19 mouse cellular contexts compared by ENCODE assay signal in the genomic region with DNA sequence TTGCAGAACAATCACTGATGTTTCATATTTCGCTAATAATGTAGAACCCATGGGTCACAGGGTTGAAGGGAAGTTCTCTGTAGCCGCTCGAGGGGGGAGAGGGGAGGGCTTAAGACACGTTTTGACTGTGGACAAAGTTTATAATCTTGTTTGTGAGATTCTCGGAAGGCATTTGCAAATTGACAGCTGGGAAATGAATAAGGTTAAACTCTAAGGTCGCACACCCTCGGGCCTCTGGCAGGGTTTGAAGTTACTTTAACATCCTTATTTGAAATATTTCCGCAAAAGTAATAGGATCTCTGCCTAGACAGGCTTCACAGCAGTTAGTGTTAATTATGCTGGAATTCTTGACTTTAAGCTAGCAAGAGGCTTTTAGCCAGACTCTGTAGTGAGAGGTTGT. TPM values are rescaled to one million over a fixed set of nuclear protein-coding genes. Genes with fewer than 3 reads are reported as not detected.
DNase-seq lines count a peak whose midpoint lies in the region; ATAC-seq and TF ChIP-seq lines count a peak whose summit lies in the region.
"Had no signal": no experiment of that assay in that cellular context is flagged by ENCODE, and none has a peak within 500 bp of the region (broad histone marks: within the 10 kb centered on the region; RNA-seq: fewer than 3 reads in every experiment).

No protein-coding gene starts in this region.

- no peak for ATAC-seq in embryonic facial prominence, embryonic 13.5 days (ENCODE audit: insufficient number of reproducible peaks, insufficient read depth, low FRiP score, low TSS enrichment, low read depth)
- no peak for ATAC-seq in kidney, embryonic 16.5 days (ENCODE audit: low FRiP score, low TSS enrichment)
- ATAC-seq in limb, embryonic 13.5 days (ENCODE audit: low FRiP score, low read depth) = no peak
- ATAC-seq in midbrain, postnatal 0 days (ENCODE audit: low FRiP score) = no peak
- ATAC-seq: midbrain, embryonic 16.5 days had no signal

- H3K9ac ChIP-seq in embryonic facial prominence, embryonic 13.5 days = no peak overlapping the region
- no peak overlapping the region for H3K9ac ChIP-seq in kidney, embryonic 16.5 days (replicated peaks; ENCODE audit: low read length)
- no peak overlapping the region for H3K9ac ChIP-seq in limb, embryonic 13.5 days
- no peak overlapping the region for H3K9ac ChIP-seq in midbrain, postnatal 0 days (replicated peaks; ENCODE audit: low read length, poor library complexity, severe bottlenecking)
- H3K9ac ChIP-seq: liver, embryonic 15.5 days had no signal

- H3K4me1 ChIP-seq in embryonic facial prominence, embryonic 13.5 days = peaks cover 50% of the 10 kb centered on the region
- H3K4me1 ChIP-seq in kidney, embryonic 16.5 days (ENCODE audit: insufficient read depth, low read length) = peaks cover 45% of the 10 kb centered on the region
- H3K4me1 ChIP-seq in limb, embryonic 13.5 days = peaks cover 46% of the 10 kb centered on the region
- H3K4me1 ChIP-seq in midbrain, postnatal 0 days (ENCODE audit: insufficient read depth, low read length) = no peaks in the 10 kb centered on the region; the same call in 1 of the 2 replicates

- no peak overlapping the region for H3K4me2 ChIP-seq in embryonic facial prominence, embryonic 13.5 days
- no peak overlapping the region for H3K4me2 ChIP-seq in kidney, embryonic 16.5 days (replicated peaks; ENCODE audit: low read depth, low read length)
- no peak overlapping the region for H3K4me2 ChIP-seq in limb, embryonic 13.5 days (replicated peaks)
- H3K4me2 ChIP-seq in midbrain, postnatal 0 days (ENCODE audit: low read depth, low read length, poor library complexity, severe bottlenecking) = no peak overlapping the region
- H3K4me2 ChIP-seq: liver, embryonic 15.5 days had no signal

- no peaks in the 10 kb centered on the region for H3K9me3 ChIP-seq in embryonic facial prominence, embryonic 13.5 days
- no peaks in the 10 kb centered on the region for H3K9me3 ChIP-seq in kidney, embryonic 16.5 days (ENCODE audit: low read length)
- no peaks in the 10 kb centered on the region for H3K9me3 ChIP-seq in limb, embryonic 13.5 days
- H3K9me3 ChIP-seq in midbrain, postnatal 0 days (ENCODE audit: low read length) = no peaks in the 10 kb centered on the region
- H3K9me3 ChIP-seq: liver, embryonic 15.5 days had no signal

- no peak overlapping the region for H3K4me3 ChIP-seq in embryonic facial prominence, embryonic 13.5 days
- H3K4me3 ChIP-seq in kidney, embryonic 16.5 days (ENCODE audit: low read length) = no peak overlapping the region
- H3K4me3 ChIP-seq in limb, embryonic 13.5 days = no peak overlapping the region
- H3K4me3 ChIP-seq in midbrain, postnatal 0 days (ENCODE audit: low read depth, low read length) = no peak overlapping the region
- no peak overlapping the region for H3K4me3 ChIP-seq in left cerebral cortex, adult 2 months
- H3K4me3 ChIP-seq: gastrocnemius, adult 2 months; liver, embryonic 15.5 days had no signal

- WGBS in embryonic facial prominence, embryonic 13.5 days = 9% methylated on average over 8 of the region's 8 CpGs
- 26% methylated on average over 8 of the region's 8 CpGs for WGBS in kidney, embryonic 16.5 days
- WGBS in limb, embryonic 13.5 days = 21% methylated on average over 8 of the region's 8 CpGs
- 63% methylated on average over 8 of the region's 8 CpGs for WGBS in midbrain, postnatal 0 days

- H3K27ac ChIP-seq in embryonic facial prominence, embryonic 13.5 days = peak overlapping the region; percentile 40
- H3K27ac ChIP-seq in kidney, embryonic 16.5 days (ENCODE audit: low read length) = 0 out of 2 replicates have a peak overlapping the region, but pooled peaks have one; percentile 13
- H3K27ac ChIP-seq in limb, embryonic 13.5 days = 0 out of 2 replicates have a peak overlapping the region, but pooled peaks have one; percentile 6
- no peak overlapping the region for H3K27ac ChIP-seq in midbrain, postnatal 0 days (ENCODE audit: low read depth, low read length)
- no peak overlapping the region for H3K27ac ChIP-seq in left cerebral cortex, adult 2 months
- H3K27ac ChIP-seq: gastrocnemius, adult 2 months; liver, embryonic 15.5 days had no signal

- no peaks in the 10 kb centered on the region for H3K36me3 ChIP-seq in embryonic facial prominence, embryonic 13.5 days
- H3K36me3 ChIP-seq in kidney, embryonic 16.5 days (ENCODE audit: insufficient read depth, low read length) = no peaks in the 10 kb centered on the region
- H3K36me3 ChIP-seq in limb, embryonic 13.5 days = no peaks in the 10 kb centered on the region
- no peaks in the 10 kb centered on the region for H3K36me3 ChIP-seq in midbrain, postnatal 0 days (ENCODE audit: insufficient read depth, low read length)
- H3K36me3 ChIP-seq: liver, embryonic 15.5 days had no signal

- intact Hi-C loops in left cerebral cortex, adult 2 months (cut with DNase I) = loop anchor here (10.0 kb wide), 1 partner anchor 612 kb away; no protein-coding TSS in a partner anchor

- H3K27me3 ChIP-seq in embryonic facial prominence, embryonic 13.5 days = no peaks in the 10 kb centered on the region
- no peaks in the 10 kb centered on the region for H3K27me3 ChIP-seq in kidney, embryonic 16.5 days (ENCODE audit: insufficient read depth, low read length)
- no peaks in the 10 kb centered on the region for H3K27me3 ChIP-seq in limb, embryonic 13.5 days
- no peaks in the 10 kb centered on the region for H3K27me3 ChIP-seq in midbrain, postnatal 0 days (ENCODE audit: insufficient read depth, low read length)
- H3K27me3 ChIP-seq: liver, embryonic 15.5 days had no signal

- TF ChIP-seq CTCF in midbrain, postnatal 0 days (IDR thresholded peaks at IDR 0.05) = no peak
- TF ChIP-seq CTCF in left cerebral cortex, adult 2 months (IDR thresholded peaks at IDR 0.05) = no peak

- DNase-seq in kidney, adult 11 months = peak; percentile 22
- DNase-seq in kidney, adult 8-10 months = no peak
- DNase-seq in midbrain, postnatal 0 days (ENCODE audit: low spot score) = no peak
- DNase-seq in left cerebral cortex, adult 2 months (ENCODE audit: extremely low spot score in 1 of 2, low spot score in 2 of 2) = no peak
- DNase-seq in adrenal gland, adult 8-10 months = no peak
- DNase-seq: cerebellum, adult 11 months; cerebellum, postnatal 25 days; heart, postnatal 4 days; layer of hippocampus, postnatal 36 days; left cerebral cortex, postnatal 4 days; lung, postnatal 10 days; right cerebral cortex, adult 18-20 months; thymus, postnatal 36 days had no signal

RNA-seq across cellular contexts. Expression of gene Tgfbi, which starts 43.1 kb away (rescaled TPM):
- polyA plus RNA-seq in embryonic facial prominence, embryonic 13.5 days (2015; fragmentation: Nextera tagmentation; extraction: Ambion mirVana) = 68.8 TPM in 2 replicates
- polyA plus RNA-seq in kidney, embryonic 16.5 days (2015; fragmentation: Nextera tagmentation; extraction: Ambion mirVana) = 133 and 135 TPM in 2 replicates
- polyA plus RNA-seq in limb, embryonic 13.5 days (2015; fragmentation: Nextera tagmentation; extraction: Ambion mirVana) = 180 and 183 TPM in 2 replicates
- 6.3 and 7.5 TPM in 2 replicates for total RNA-seq in midbrain, postnatal 0 days (2014; rRNA removed)
- 3.0 and 3.4 TPM in 2 replicates for polyA plus RNA-seq in midbrain, postnatal 0 days (2015; fragmentation: Nextera tagmentation; extraction: Ambion mirVana)
- 1 to 10 TPM; 3.8 to 5.1 TPM for total RNA-seq in left cerebral cortex, adult 2 months (2021)
- 100 to 1,000 TPM in 2 of 4 experiments, 10 to 100 TPM in 2; 35.2 to 174 (median 104) TPM for total RNA-seq in adrenal gland, adult 8-10 months (2022)

RNA-seq across cellular contexts. Expression of gene Smad5, which starts 50.4 kb away (rescaled TPM):
- 39.5 and 44.7 TPM in 2 replicates for polyA plus RNA-seq in embryonic facial prominence, embryonic 13.5 days (2015; fragmentation: Nextera tagmentation; extraction: Ambion mirVana)
- 35.6 and 37.0 TPM in 2 replicates for polyA plus RNA-seq in kidney, embryonic 16.5 days (2015; fragmentation: Nextera tagmentation; extraction: Ambion mirVana)
- polyA plus RNA-seq in limb, embryonic 13.5 days (2015; fragmentation: Nextera tagmentation; extraction: Ambion mirVana) = 37.3 and 41.2 TPM in 2 replicates
- total RNA-seq in midbrain, postnatal 0 days (2014; rRNA removed) = 37.4 and 40.6 TPM in 2 replicates
- polyA plus RNA-seq in midbrain, postnatal 0 days (2015; fragmentation: Nextera tagmentation; extraction: Ambion mirVana) = 10.7 and 14.8 TPM in 2 replicates
- total RNA-seq in left cerebral cortex, adult 2 months (2021) = 10 to 100 TPM; 20.6 to 24.3 TPM
- 10 to 100 TPM; 49.7 to 68.6 (median 58.2) TPM for total RNA-seq in adrenal gland, adult 8-10 months (2022)

Comparison
In these comparisons a context has a peak if more than half of its experiments do, and no peak if none do; other contexts are left out.
1. H3K27ac ChIP-seq: peak in embryonic facial prominence, embryonic 13.5 days (single experiment), kidney, embryonic 16.5 days (single experiment) and limb, embryonic 13.5 days (single experiment); none in midbrain, postnatal 0 days (single experiment) and left cerebral cortex, adult 2 months (single experiment).
2. RNA of gene Tgfbi, which starts 43.1 kb away (polyA plus RNA-seq): 180 to 183 TPM in limb, embryonic 13.5 days, 133 to 135 TPM in kidney, embryonic 16.5 days and 68.8 TPM in embryonic facial prominence, embryonic 13.5 days; 3.0 to 3.4 TPM in midbrain, postnatal 0 days; every median in the first group is over 10 times any median in the second.